Mouse (Mus musculus) erythroblast, adult 5-6 weeks (primary cell): Measurements from ENCODE around the gene Fam117b. TPM values are rescaled to one million over a fixed set of nuclear protein-coding genes. Genes with fewer than 3 reads are reported as not detected.

Experiments
- ATAC-seq: replicated peaks from 2 replicates; pipeline ENCODE4 v1.8.0; 2016; ENCODE audit warnings: moderate number of reproducible peaks, mild to moderate bottlenecking, moderate TSS enrichment, inconsistent platforms; ENCODE audit not compliant: poor library complexity, low FRiP score, severe bottlenecking
- total RNA-seq, 2 experiments: library from RNA; stranded (forward) in 1 of 2; stranded (reverse) in 1 of 2; fragments of 150-400 nt in 1 of 2; fragments of 200-764, 138-1000 nt in 1 of 2; gene quantifications; 2 replicates each; pipeline versions ENCODE4 v1.2.3 to v1.2.4; 2015 to 2017; ENCODE audit warnings: low replicate concordance in 2 of 2

Fam117b gene
- total RNA-seq, 2 experiments from 2014 or later = 7.3 to 8.9 TPM

- ATAC-seq = no peak
These were observed 47.1 kb downstream of the Fam117b start for GRCm38 (mm10) chr1:59959941-59960340.

DNA sequence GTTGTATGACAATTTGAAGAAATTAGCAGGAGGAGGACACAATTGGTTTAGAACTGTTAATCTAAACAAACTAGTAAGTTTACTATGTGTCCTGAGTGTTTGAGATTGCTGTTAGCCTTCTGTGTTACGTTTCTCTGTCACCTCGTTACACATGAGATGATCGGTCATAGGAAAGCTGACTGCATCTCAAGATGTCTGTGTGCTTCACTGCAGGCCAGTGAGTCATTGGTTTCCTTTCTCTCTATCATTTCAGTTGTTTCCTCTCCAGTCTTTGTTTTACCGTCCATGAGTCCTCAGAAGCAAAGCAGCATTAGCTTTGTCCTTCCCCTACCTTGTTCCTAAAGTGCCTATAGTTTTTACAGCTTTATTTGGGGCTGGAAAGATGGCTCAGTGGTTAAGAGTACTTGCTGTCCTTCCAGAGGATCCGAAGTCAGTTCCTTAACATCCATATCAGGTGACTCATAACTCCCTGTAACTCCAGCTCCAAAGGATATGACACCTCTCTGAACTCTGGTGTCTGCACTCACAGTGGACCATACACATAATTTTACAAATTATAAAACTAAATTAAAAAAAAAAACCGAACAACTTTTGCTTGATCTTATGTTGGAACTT lies 53.5 kb downstream of the Fam117b start:
- no peak for ATAC-seq

DNA sequence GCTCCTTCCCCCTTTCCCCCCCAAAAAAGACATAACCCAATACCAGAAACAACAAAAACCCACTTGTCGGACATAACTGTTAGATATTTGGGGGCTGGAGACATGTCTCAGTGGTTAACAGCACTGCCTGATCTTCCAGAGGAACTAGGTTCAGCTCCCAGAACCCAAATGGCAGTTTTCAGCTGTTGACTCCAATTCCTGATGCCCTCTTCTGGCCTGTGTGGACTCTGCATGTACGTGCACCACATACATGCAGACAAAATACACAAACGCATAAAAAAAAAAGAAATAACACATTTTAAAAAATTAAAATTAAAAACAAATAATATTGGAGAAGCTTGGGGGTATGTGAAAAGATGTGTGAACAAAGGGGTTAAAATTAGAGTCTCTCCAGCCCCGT lies 54.5 kb downstream of the Fam117b start:
- no peak for ATAC-seq

- ATAC-seq = no peak
These were observed 73.8 kb downstream of the Fam117b start for GRCm38 (mm10) chr1:59986626-59987025.

DNA sequence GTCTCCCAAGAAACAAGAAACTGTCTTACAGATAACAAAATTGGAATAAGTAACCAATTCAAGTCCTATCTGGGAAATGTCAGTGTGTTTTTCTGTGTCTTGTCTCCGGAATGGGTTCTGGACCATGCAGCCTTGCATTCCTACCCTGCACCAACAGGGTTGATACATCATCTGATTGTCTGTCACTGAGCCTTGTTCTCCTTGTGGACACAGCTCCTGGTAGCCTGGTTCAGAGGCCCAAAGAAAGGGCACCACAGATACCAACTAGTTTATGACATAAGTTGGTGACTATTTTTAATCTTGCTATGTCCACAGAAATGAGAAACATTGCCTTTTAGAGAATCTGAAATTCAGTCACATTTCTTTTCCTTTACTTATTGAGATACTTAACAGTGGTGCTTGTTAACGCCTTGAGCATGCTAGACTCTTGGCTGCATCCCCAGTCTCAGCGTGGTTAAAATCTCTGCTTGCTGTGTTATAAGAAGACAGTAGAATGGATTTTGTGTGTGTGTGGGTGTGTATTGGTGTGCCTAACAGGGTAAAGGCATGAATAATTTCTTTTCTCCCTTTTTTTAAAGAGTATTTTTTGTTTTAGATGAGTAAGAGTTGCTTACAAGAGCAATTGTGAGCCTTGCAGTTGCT lies 74.7 kb downstream of the Fam117b start:
- ATAC-seq = no peak

DNA sequence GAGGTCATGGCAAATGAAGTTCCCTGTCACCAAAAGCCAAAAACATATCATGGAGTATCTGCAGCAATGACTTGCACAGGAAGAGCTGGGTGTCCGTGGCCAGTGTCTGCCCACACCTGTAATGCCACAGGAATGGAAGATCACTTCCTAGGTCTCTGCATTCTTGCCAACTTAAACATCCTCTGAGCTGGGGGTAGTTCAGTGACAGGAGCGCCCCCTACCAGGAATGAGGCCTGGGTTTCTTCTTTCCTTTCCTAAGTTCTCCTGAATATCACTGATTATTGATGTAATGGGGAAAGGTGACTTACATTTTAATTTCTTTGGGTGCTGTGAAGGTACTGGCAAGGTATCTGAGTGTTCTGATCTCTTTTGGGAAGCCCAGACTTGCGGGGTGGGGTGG lies 82.8 kb downstream of the Fam117b start:
- no peak for ATAC-seq

DNA sequence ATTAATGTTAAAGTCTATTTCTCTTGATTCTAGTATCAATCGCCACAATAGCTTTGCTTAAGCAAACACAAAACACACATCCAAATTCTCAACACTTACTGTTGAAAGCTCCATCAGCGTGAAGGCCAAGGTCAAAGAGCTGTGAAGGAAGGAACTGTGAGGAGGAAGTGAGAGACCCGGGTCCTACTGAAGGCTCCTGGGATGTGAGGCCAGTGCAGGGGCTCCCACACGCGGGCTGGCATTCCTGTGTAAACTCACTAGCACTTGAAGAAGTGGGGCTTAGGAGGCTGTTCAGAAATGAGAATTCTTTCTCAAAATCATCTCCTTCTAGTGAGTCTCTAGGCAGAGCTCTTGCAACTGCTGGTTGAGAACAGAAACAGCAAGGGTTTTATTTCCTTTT lies 84.5 kb downstream of the Fam117b start:
- ATAC-seq = no peak

- ATAC-seq = no peak
These were observed 87.5 kb downstream of the Fam117b start for GRCm38 (mm10) chr1:60000319-60000718.

DNA sequence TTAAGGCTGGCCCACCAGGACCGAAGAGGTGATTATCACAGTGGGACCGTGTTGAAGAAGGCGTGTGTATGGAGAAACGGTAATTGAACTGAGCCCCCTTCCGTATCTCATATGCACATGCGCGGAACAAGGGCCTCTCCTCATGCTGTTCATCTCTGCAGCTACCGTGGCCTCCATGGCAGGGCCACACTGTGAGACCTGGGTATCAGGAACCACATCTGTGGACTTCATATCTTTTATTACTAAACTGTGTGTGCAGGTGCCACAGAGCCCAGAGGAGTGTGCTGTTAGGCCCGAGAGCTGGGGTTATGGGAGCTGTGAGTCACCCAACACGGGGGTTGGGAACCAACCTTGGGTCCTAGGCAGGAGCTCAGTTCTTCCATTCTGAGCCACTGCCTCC lies 94.5 kb downstream of the Fam117b start:
- ATAC-seq = no peak

GRCm38 (mm10) chr1:60008743-60009142 lies 95.9 kb downstream of the Fam117b start:
- ATAC-seq = no peak

- no peak for ATAC-seq
These were observed 101.0 kb downstream of the Fam117b start for GRCm38 (mm10) chr1:60013779-60014178.

GRCm38 (mm10) chr1:60015511-60015910 lies 102.7 kb downstream of the Fam117b start:
- no peak for ATAC-seq

GRCm38 (mm10) chr1:60016136-60016611 lies 103.4 kb downstream of the Fam117b start:
- ATAC-seq = no peak

DNA sequence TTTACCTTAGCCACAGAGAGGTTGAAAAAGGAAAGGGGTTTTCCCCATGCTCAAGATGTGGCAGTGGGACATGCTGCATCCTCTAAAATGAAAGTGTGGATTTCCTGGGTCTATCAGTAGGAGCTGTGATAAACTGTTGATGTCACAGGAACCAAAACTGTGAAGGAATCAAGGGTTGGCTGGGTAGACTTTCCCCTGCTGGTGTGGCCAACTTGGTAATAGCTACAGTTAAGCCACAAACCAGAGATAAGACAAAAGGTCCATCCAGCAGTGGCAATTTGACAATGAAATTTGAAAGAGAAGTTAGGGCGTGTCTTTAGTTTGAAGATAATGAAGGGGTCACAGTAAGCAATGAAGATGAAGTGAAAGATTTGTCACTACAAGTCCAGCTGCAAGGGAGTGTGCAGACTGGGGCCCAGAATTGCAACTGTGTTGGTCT lies 104.2 kb downstream of the Fam117b start:
- ATAC-seq = no peak

Other genes with a start within 250 kb of the Fam117b start
- gene Sumo1, start 242.2 kb upstream of the Fam117b start, total RNA-seq (2015; ENCODE audit: low replicate concordance) = 67.4 and 77.5 TPM in 2 replicates
- 58.0 and 82.0 TPM in 2 replicates for gene Sumo1, start 242.2 kb upstream of the Fam117b start, total RNA-seq (2017; ENCODE audit: low replicate concordance)
- 38.7 and 88.6 TPM in 2 replicates for gene Nop58, start 228.0 kb upstream of the Fam117b start, total RNA-seq (2015; ENCODE audit: low replicate concordance)
- 115 TPM in 2 replicates for gene Nop58, start 228.0 kb upstream of the Fam117b start, total RNA-seq (2017; ENCODE audit: low replicate concordance)
- 5.4 and 7.9 TPM in 2 replicates for gene Bmpr2, start 149.6 kb upstream of the Fam117b start, total RNA-seq (2015; ENCODE audit: low replicate concordance)
- gene Bmpr2, start 149.6 kb upstream of the Fam117b start, total RNA-seq (2017; ENCODE audit: low replicate concordance) = 2.0 and 8.4 TPM in 2 replicates
- not detected in 2 replicates for gene Ica1l, start 130.2 kb downstream of the Fam117b start, total RNA-seq (2015; ENCODE audit: low replicate concordance)
- 1.4 and 2.1 TPM in 2 replicates for gene Ica1l, start 130.2 kb downstream of the Fam117b start, total RNA-seq (2017; ENCODE audit: low replicate concordance)
- 1.0 TPM in 1 of 2 replicates, not detected in the other for gene Carf, start 185.2 kb downstream of the Fam117b start, total RNA-seq (2015; ENCODE audit: low replicate concordance)
- gene Carf, start 185.2 kb downstream of the Fam117b start, total RNA-seq (2017; ENCODE audit: low replicate concordance) = 2.2 and 3.2 TPM in 2 replicates
- gene Wdr12, start 185.6 kb downstream of the Fam117b start, total RNA-seq (2015; ENCODE audit: low replicate concordance) = 9.2 and 25.6 TPM in 2 replicates
- 8.9 and 13.5 TPM in 2 replicates for gene Wdr12, start 185.6 kb downstream of the Fam117b start, total RNA-seq (2017; ENCODE audit: low replicate concordance)